Mouse (Mus musculus): Measurements from ENCODE around the gene Mdm1.

DNA sequence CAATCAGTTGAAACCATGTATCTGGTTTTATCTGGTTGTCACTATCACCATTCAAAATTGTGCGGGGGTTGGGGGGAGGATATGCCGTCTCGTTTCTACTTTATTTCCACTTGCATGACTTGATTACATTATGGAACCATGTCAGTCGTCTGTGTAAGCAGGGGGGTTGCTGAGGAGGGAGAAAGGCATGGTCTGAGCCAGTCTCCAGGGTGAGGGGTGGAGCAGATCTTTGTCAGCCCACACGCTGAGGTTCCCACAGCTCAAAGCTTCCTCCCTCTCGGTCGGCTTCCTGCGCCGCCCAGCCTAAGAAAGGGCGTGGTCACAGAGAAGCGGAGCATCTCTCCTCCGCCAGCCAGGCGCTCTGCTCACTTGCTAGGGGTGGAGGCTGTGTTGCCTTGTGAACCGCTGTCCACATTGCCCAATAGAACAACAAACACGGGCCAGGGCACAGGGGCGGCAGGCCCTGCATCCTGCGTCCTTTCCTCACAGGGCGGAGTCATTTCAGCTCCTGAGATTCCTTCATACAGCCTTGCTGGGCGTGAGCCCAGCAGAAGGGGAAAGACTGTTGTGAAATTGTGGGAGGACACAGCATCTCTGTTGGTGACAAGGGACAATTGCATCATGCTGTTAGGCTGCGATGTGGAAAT is 38.5 kb upstream of the Mdm1 start:
- TF ChIP-seq CTCF (IDR thresholded peaks at IDR 0.05; ENCODE audit: insufficient read depth, low read depth, low read length): no peak
- 0 out of 2 replicates have a peak, but pooled peaks have one; percentile 33 for TF ChIP-seq POLR2A (IDR thresholded peaks at IDR 0.05; ENCODE audit: insufficient read depth, low read depth, low read length)
